Mouse (Mus musculus): ENCODE results near the gene Lamtor4. TPM values are rescaled to one million over a fixed set of nuclear protein-coding genes. Genes with fewer than 3 reads are reported as not detected.

The Lamtor4 gene
- polyA plus RNA-seq, 1 experiment from 2014 or later, result 68.5 TPM

- 35% methylated on average over 41 of the region's 41 CpGs for WGBS
- DNase-seq (ENCODE audit: low spot score) (peak; percentile 60), ATAC-seq (replicated peaks; ENCODE audit: low FRiP score, low TSS enrichment, low read depth) (no peak)
- H3K4me3 ChIP-seq (ENCODE audit: low read depth, low read length), result no peak overlapping the region
- H3K27ac ChIP-seq (ENCODE audit: low read depth), result no peak overlapping the region
- peaks cover 1% of the 10 kb centered on the region; the same call in 1 of the 2 replicates for H3K9me3 ChIP-seq (ENCODE audit: control insufficient read depth, low read length)
- peaks cover 39% of the 10 kb centered on the region for H3K4me1 ChIP-seq (replicated peaks; ENCODE audit: control insufficient read depth, insufficient read depth, low read length)
- H3K36me3 ChIP-seq (ENCODE audit: control insufficient read depth, insufficient read depth, low read length), result peaks cover 12% of the 10 kb centered on the region
- no peak overlapping the region for H3K9ac ChIP-seq (ENCODE audit: low read length)
- H3K27me3 ChIP-seq (replicated peaks; ENCODE audit: control insufficient read depth, insufficient read depth, low read length), result no peaks in the 10 kb centered on the region
- H3K4me2 ChIP-seq (ENCODE audit: low read length), result peak overlapping the region; percentile 31
Observed at GRCm38 (mm10) chr5:138275216-138276050, 20.2 kb downstream of the Lamtor4 start.

DNA sequence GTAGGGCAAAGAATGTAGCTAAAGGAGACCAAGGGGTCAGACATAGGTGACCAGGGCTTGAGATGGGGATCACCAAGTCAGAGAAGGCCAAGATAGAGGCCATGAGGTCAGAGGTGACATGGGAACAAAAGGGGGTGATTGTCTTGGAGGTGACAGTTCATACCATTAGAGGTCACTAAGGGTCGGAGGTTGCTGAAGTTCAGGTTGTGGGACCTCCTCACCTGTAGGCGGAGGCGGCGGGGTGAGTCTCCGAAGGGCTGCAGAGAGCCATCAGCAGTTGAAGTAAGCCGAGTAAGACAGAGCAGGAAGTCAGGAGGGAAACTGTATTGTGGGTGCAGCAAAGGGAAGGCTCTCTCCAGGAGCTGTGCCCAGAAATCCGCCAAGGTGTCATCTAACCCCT, 22.7 kb downstream of the Lamtor4 start:
- Histone ChIP-seq H3K36me3 (ENCODE audit: control insufficient read depth, insufficient read depth, low read length) (peaks cover 12% of the 10 kb centered on the region), H3K27me3 (replicated peaks; ENCODE audit: control insufficient read depth, insufficient read depth, low read length) (no peaks in the 10 kb centered on the region), H3K4me1 (replicated peaks; ENCODE audit: control insufficient read depth, insufficient read depth, low read length) (peaks cover 27% of the 10 kb centered on the region), H3K4me3 (ENCODE audit: low read depth, low read length) (no peak overlapping the region), H3K27ac (ENCODE audit: low read depth) (no peak overlapping the region), H3K9me3 (ENCODE audit: control insufficient read depth, low read length) (peaks cover 8% of the 10 kb centered on the region; the same call in 1 of the 2 replicates), H3K9ac (ENCODE audit: low read length) (no peak overlapping the region), H3K4me2 (ENCODE audit: low read length) (no peak overlapping the region)
- WGBS, result 79% methylated on average over 7 of the region's 7 CpGs
- no peak for ATAC-seq (replicated peaks; ENCODE audit: low FRiP score, low TSS enrichment, low read depth)
- DNase-seq (ENCODE audit: low spot score), result peak; percentile 48

DNA sequence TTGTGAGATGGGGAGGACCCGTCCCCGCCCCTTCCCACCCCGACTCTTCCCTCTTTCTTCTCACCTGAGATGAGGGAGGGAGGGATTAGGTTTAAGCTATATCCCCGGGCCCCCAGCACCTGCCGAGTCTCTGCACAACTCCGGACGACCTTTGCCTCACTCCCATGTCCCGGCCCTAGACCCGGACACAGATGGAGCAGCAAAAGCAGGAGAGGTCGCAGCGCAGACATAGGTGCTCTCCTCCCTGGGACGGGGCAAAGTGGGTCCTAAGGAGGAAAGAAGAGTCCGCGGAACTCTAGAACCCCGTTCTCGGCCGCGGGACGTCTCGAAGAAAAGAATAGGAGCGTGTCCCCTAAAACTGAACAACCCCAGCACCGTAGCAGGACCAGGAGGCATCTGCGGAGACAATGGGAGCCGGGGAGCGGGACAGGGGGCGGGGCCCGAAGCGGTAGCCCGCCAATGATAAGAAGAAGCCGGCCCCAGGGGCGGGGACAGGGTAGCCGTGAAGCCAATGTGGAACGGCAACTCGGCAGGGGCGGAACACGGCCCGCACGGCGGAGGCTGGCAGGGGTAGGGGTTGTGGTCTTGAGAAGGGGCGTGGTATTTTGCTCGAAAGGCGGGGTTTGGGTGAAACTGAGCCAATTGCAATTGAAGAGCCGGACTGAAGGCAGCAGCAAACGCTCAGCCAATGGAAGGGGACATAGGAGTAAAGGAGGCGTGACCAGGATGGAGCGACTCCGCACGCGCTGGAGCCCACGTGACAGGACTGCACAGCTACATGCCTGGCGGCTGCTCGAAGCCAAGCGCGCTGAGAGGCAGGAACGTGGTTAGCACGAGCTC, 24.5 kb downstream of the Lamtor4 start, which contains the start of the genes Gm43720, Gpc2 and Stag3:
Gene Gm43720, minus strand, starts transcription at position 374 of the 840 bp plus-strand sequence.
Gene Gpc2, minus strand, starts transcription at position 421 of the 840 bp plus-strand sequence.
Gene Stag3, plus strand, starts transcription at position 656 of the 840 bp plus-strand sequence.
- ATAC-seq (replicated peaks; ENCODE audit: low FRiP score, low TSS enrichment, low read depth), result peak; percentile 99

GRCm38 (mm10) chr5:138280425-138280768, 25.1 kb downstream of the Lamtor4 start:
- peaks cover 8% of the 10 kb centered on the region; the same call in 1 of the 2 replicates for H3K9me3 ChIP-seq (ENCODE audit: control insufficient read depth, low read length)
- H3K27me3 ChIP-seq (replicated peaks; ENCODE audit: control insufficient read depth, insufficient read depth, low read length), result no peaks in the 10 kb centered on the region
- peaks cover 23% of the 10 kb centered on the region; the same call in 1 of the 2 replicates for H3K4me1 ChIP-seq (replicated peaks; ENCODE audit: control insufficient read depth, insufficient read depth, low read length)
- H3K4me2 ChIP-seq (ENCODE audit: low read length), result peak overlapping the region; percentile 80
- peak; percentile 6; the same call in 1 of the 2 replicates for ATAC-seq (replicated peaks; ENCODE audit: low FRiP score, low TSS enrichment, low read depth)
- peaks cover 12% of the 10 kb centered on the region for H3K36me3 ChIP-seq (ENCODE audit: control insufficient read depth, insufficient read depth, low read length)
- 24% methylated on average over 26 of the region's 26 CpGs for WGBS
- no peak overlapping the region for H3K27ac ChIP-seq (ENCODE audit: low read depth)
- H3K9ac ChIP-seq (ENCODE audit: low read length), result no peak overlapping the region
- DNase-seq (ENCODE audit: low spot score), result no peak
- H3K4me3 ChIP-seq (ENCODE audit: low read depth, low read length), result peak overlapping the region; percentile 76; the same call in 1 of the 2 replicates

More for the DNA sequence above, 24.5 kb downstream of the Lamtor4 start, which contains the start of the genes Gm43720, Gpc2 and Stag3:
- peaks cover 12% of the 10 kb centered on the region for H3K36me3 ChIP-seq (ENCODE audit: control insufficient read depth, insufficient read depth, low read length)
- H3K27me3 ChIP-seq (replicated peaks; ENCODE audit: control insufficient read depth, insufficient read depth, low read length), result no peaks in the 10 kb centered on the region
- peak within 1 kb of the TSS; percentile 77 for H3K9ac ChIP-seq (ENCODE audit: low read length)
- H3K4me3 ChIP-seq (ENCODE audit: low read depth, low read length), result peak within 1 kb of the TSS; percentile 76
- peaks cover 8% of the 10 kb centered on the region; the same call in 1 of the 2 replicates for H3K9me3 ChIP-seq (ENCODE audit: control insufficient read depth, low read length)
- WGBS, result under 1% methylated on average over 56 of the region's 56 CpGs
- DNase-seq (ENCODE audit: low spot score), result peak; percentile 97
- peak within 1 kb of the TSS; percentile 80 for H3K4me2 ChIP-seq (ENCODE audit: low read length)
- H3K27ac ChIP-seq (ENCODE audit: low read depth), result no peak within 1 kb of the TSS
- H3K4me1 ChIP-seq (replicated peaks; ENCODE audit: control insufficient read depth, insufficient read depth, low read length), result peaks cover 27% of the 10 kb centered on the region

- no peak for ATAC-seq (replicated peaks; ENCODE audit: low FRiP score, low TSS enrichment, low read depth)
- WGBS, result 91% methylated on average over 15 of the region's 15 CpGs
Observed at GRCm38 (mm10) chr5:138280829-138281228, 25.5 kb downstream of the Lamtor4 start.

DNA sequence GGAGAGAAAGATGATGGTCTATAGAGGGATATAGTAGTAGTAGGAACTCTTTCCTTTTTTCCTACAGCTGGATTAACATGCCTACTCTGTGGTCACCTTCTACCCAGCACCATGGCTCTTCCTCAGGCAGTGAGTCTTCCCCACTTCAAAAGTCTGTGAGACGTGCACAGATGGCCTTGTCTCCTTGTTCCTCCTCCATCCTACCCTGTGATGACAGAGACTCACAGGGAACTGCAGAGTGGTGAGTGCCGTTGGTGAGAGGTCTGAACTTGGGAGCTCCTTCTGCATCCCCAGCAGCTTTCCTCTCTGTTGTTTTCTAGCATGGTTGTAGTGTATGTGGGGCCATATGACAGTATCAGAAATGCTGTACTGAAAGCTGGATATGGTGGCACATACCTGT, 26.5 kb downstream of the Lamtor4 start:
- Histone ChIP-seq H3K27ac (ENCODE audit: low read depth) (no peak overlapping the region), H3K9me3 (ENCODE audit: control insufficient read depth, low read length) (peaks cover 8% of the 10 kb centered on the region; the same call in 1 of the 2 replicates), H3K9ac (ENCODE audit: low read length) (no peak overlapping the region), H3K4me1 (replicated peaks; ENCODE audit: control insufficient read depth, insufficient read depth, low read length) (peaks cover 13% of the 10 kb centered on the region; the same call in 1 of the 2 replicates), H3K4me3 (ENCODE audit: low read depth, low read length) (no peak overlapping the region), H3K36me3 (ENCODE audit: control insufficient read depth, insufficient read depth, low read length) (peaks cover 7% of the 10 kb centered on the region), H3K27me3 (replicated peaks; ENCODE audit: control insufficient read depth, insufficient read depth, low read length) (no peaks in the 10 kb centered on the region), H3K4me2 (ENCODE audit: low read length) (no peak overlapping the region)
- 89% methylated on average over 2 of the region's 2 CpGs for WGBS
- DNase-seq (ENCODE audit: low spot score) (peak; percentile 42), ATAC-seq (replicated peaks; ENCODE audit: low FRiP score, low TSS enrichment, low read depth) (no peak)

More at GRCm38 (mm10) chr5:138280829-138281228, 25.5 kb downstream of the Lamtor4 start:
- Histone ChIP-seq H3K4me2 (ENCODE audit: low read length) (0 out of 2 replicates have a peak overlapping the region, but pooled peaks have one; percentile 80), H3K27me3 (replicated peaks; ENCODE audit: control insufficient read depth, insufficient read depth, low read length) (no peaks in the 10 kb centered on the region), H3K27ac (ENCODE audit: low read depth) (no peak overlapping the region), H3K9ac (ENCODE audit: low read length) (no peak overlapping the region), H3K36me3 (ENCODE audit: control insufficient read depth, insufficient read depth, low read length) (peaks cover 12% of the 10 kb centered on the region), H3K4me1 (replicated peaks; ENCODE audit: control insufficient read depth, insufficient read depth, low read length) (peaks cover 20% of the 10 kb centered on the region; the same call in 1 of the 2 replicates), H3K9me3 (ENCODE audit: control insufficient read depth, low read length) (peaks cover 8% of the 10 kb centered on the region; the same call in 1 of the 2 replicates), H3K4me3 (ENCODE audit: low read depth, low read length) (no peak overlapping the region)
- DNase-seq (ENCODE audit: low spot score), result peak; percentile 54

GRCm38 (mm10) chr5:138283540-138283939, 28.3 kb downstream of the Lamtor4 start:
- ATAC-seq (replicated peaks; ENCODE audit: low FRiP score, low TSS enrichment, low read depth) (no peak), DNase-seq (ENCODE audit: low spot score) (peak; percentile 24)
- no peak overlapping the region for H3K9ac ChIP-seq (ENCODE audit: low read length)
- H3K27ac ChIP-seq (ENCODE audit: low read depth), result no peak overlapping the region
- H3K4me1 ChIP-seq (replicated peaks; ENCODE audit: control insufficient read depth, insufficient read depth, low read length), result peaks cover 8% of the 10 kb centered on the region; the same call in 1 of the 2 replicates
- no peak overlapping the region for H3K4me3 ChIP-seq (ENCODE audit: low read depth, low read length)
- H3K36me3 ChIP-seq (ENCODE audit: control insufficient read depth, insufficient read depth, low read length), result no peaks in the 10 kb centered on the region
- 57% methylated on average over 1 of the region's 1 CpGs for WGBS
- H3K9me3 ChIP-seq (ENCODE audit: control insufficient read depth, low read length), result peaks cover 8% of the 10 kb centered on the region; the same call in 1 of the 2 replicates
- no peak overlapping the region for H3K4me2 ChIP-seq (ENCODE audit: low read length)
- H3K27me3 ChIP-seq (replicated peaks; ENCODE audit: control insufficient read depth, insufficient read depth, low read length), result no peaks in the 10 kb centered on the region

DNA sequence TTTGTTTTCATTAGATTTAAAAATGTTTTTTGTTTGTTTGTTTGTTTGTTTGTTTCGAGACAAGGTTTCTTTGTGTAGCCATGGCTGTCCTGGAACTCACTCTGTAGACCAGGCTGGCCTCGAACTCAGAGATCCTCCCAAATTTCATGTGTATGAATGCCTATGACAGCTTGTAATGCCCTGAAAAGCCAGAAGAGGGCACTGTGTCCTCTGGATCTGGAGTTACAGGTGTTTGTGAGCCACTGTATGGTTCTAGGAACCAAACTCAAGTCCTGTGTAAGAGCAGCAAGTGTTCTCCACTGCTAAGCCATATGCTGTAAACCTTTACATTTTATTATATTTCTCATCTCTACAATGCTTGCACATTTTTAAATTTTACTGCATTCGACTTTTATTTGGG, 32.6 kb downstream of the Lamtor4 start:
- ATAC-seq (replicated peaks; ENCODE audit: low FRiP score, low TSS enrichment, low read depth), result no peak
- DNase-seq (ENCODE audit: low spot score), result peak; percentile 49
- no peak overlapping the region for H3K4me3 ChIP-seq (ENCODE audit: low read depth, low read length)
- WGBS, result 72% methylated on average over 3 of the region's 3 CpGs
- H3K36me3 ChIP-seq (ENCODE audit: control insufficient read depth, insufficient read depth, low read length), result no peaks in the 10 kb centered on the region
- H3K27me3 ChIP-seq (replicated peaks; ENCODE audit: control insufficient read depth, insufficient read depth, low read length), result no peaks in the 10 kb centered on the region
- no peak overlapping the region for H3K4me2 ChIP-seq (ENCODE audit: low read length)
- no peaks in the 10 kb centered on the region for H3K4me1 ChIP-seq (replicated peaks; ENCODE audit: control insufficient read depth, insufficient read depth, low read length)
- H3K9ac ChIP-seq (ENCODE audit: low read length), result no peak overlapping the region
- H3K27ac ChIP-seq (ENCODE audit: low read depth), result no peak overlapping the region
- no peaks in the 10 kb centered on the region for H3K9me3 ChIP-seq (ENCODE audit: control insufficient read depth, low read length)

Measured in intestine, embryonic 14.5 days (tissue).